Mouse (Mus musculus) spleen, postnatal 14 days (tissue): ENCODE data around the gene Prrt1.

Experiments used
- DNase-seq, 2 experiments: peaks; one replicate each; pipeline ENCODE4 v3.0.0; 2021 to 2022; ENCODE audit warnings: low spot score in 2 of 2

The Prrt1 gene

DNA sequence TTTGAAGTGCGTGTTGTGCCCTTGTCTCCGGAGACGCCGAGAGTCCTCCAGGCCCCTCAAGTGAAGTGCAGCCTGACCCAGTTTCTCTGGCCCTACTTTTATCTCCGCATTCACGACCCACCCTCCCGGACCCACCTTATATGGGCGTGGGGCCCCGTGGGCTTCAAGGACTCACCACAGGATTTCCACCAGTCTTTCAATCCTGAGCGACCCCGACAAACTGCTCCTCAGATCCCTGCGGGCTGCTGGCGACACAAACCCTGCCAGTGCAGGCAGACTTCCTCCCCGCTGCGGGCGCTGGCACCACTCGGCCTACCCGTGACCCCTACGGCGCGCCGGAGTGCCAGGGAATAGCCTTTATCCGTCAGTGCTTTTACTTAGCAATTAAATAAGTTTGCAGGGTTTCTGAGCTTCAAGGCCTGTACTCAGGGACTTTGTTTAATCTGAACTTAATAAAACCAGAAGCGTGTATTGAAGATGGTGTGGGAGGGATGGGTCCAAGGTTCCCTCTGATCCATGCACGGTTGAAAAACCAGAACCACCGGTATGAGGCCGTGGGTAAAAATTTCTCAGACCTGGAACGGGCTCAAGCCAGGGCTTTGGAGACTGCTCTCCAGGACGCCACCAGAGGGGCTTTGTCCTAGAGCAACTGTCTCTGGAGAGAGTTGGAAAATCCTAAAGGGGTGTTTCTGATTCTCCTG lies 1.2 kb upstream of the Prrt1 start, which contains the start of gene Ppt2:
TSS of gene Ppt2 (minus strand) at position 568 of the 701 bp plus-strand sequence.
- DNase-seq = no peak

DNA sequence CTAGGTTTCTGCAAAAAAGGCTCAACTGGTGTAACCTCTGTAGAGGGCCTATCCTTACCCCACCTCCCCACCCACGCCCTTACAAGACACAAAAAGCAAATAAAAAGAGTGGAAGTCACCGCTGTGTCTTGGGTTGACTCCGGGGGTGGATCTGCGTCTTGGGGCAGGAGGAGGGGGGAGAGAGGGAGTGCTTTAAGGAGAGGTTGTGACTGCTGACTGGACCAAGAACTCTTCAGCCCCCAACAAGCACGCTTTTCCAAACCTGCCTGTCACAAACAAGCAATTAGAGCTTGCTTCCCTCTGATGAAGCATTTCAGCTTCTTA lies 727 bp upstream of the Prrt1 start:
- DNase-seq = no peak

DNA sequence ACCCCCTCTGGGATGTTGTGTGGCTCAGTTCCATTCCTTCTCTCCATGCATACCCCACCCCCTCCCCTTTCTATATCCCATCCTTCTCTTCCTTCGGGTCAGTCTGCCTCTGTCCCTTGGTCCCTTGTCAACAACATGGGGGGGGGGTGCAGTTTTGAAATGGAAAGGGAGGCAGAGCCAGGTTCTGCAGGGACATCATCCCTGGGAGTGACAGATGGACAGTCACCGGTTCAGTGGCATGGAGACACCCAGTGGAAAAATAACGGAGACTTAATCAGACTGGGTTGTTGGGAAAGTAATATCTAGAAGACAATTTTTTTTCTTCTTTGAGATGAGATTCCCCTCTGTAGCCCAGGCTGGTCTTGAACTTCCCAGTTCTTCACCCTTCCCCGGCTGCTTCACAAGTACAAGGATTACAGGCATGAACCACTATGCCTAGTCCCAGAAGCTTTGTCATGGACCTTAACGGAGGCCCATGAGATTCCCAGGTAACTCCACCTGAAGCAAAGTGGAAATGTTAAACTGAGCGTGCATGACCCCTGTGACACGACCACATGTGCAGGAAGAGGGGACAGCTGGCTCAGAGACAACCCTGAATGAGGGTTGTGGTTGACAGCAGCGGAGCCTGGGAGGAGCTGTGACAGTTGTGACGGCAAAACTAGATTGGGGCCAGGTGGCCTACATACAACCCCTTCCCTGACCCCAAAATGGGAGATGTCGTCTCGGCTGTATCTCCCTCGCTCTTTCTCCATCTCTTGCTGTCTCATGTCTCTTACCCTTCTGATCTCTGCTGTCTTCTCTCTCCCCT lies 667 bp downstream of the Prrt1 start:
- DNase-seq = no peak

DNA sequence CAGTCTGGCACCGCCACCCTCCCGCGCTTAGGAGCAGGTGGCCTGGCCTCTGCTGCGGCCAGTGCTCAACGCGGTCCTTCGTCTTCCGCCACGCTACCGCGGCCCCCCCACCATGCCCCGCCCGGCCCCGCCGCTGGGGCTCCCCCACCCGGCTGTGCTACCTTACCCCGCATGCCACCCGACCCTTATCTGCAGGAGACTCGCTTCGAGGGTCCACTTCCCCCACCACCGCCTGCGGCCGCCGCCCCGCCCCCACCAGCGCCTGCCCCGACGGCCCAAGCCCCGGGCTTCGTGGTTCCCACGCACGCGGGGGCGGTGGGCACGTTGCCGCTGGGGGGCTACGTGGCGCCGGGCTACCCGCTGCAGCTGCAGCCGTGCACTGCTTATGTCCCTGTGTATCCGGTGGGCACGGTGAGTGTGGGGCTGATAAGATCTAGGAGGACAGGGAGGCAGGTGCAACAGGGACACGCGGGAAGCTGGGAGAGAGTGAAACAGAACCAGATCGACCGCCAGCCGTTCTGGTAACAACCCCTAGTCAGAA lies 1.5 kb downstream of the Prrt1 start:
- DNase-seq = no peak

DNA sequence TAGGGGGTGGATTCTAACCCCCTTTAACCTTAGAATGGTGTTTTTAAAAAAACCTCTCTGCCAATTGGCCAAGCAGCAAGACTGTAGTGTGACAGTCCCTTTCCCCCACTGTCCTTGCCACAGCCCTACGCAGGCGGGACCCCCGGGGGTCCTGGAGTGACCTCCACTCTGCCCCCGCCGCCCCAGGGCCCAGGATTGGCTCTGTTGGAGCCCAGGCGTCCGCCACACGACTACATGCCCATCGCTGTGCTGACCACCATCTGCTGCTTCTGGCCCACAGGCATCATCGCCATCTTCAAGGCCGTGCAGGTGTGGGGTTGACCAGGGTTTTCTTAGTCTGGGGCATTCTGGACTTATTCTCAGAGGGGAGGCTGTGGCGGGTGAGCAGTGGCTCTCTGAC lies 2.3 kb downstream of the Prrt1 start:
- no peak for DNase-seq

DNA sequence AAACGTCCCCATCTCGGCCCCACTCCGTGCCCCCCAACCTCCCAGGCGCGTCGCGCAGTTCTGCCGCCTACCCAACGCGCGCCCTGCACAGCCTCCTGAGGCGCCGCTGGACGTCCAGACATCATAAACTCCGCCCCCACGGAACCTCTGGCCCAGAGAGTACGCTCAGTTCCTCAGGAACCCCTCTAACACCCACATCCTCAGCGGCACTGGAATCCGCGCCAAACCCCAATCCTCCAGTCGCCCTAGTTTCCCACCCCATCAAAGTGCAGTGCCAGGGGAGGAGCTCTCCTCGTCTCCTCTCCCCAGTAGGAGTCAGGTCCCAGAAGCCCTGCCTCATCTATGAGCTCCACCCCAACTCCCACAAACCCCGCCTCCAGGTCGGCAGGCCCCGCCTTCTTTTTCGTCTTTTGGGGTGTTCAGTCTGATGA lies 2.9 kb downstream of the Prrt1 start:
- DNase-seq = peak in 1 of 2 experiments; percentile 43

DNA sequence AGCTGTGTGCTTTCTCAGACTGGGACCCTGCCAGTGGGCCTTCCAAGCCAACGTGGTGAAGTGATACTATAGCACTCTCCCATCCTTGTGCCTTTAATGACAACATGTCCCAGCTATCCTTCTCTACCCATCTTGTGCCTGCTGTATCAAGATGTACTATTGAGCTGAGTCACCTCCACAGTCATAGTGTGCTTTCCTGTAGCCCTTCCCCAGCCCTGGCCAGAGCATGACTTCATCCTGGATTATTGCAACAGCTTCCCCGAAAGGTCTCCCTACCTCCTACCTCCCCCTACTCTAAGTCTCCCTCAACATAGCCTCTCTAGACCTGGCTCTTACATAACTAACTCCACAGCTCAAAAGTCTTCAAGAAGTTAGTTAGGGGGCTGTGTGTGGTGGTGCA lies 6.3 kb downstream of the Prrt1 start:
- no peak for DNase-seq

DNA sequence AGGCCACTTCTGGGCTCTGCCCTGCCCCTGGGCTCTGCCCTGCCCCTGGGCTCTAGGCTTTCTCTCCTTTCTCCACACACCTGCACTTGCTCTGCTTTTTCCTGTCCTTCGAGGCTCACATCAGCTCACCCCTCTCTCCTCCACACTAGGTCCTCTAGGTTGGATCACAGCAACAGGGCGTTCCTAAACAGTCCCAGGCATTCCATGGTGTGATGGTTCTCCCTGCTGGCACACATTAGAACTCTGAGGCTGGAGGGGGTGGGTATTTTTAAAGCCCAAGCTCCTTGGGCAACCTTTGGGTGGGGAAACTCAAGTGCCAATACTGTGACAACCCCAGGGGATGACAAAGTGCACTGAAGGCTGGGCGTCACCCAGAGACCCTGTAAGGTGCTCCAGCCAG lies 8.1 kb downstream of the Prrt1 start:
- no peak for DNase-seq

DNA sequence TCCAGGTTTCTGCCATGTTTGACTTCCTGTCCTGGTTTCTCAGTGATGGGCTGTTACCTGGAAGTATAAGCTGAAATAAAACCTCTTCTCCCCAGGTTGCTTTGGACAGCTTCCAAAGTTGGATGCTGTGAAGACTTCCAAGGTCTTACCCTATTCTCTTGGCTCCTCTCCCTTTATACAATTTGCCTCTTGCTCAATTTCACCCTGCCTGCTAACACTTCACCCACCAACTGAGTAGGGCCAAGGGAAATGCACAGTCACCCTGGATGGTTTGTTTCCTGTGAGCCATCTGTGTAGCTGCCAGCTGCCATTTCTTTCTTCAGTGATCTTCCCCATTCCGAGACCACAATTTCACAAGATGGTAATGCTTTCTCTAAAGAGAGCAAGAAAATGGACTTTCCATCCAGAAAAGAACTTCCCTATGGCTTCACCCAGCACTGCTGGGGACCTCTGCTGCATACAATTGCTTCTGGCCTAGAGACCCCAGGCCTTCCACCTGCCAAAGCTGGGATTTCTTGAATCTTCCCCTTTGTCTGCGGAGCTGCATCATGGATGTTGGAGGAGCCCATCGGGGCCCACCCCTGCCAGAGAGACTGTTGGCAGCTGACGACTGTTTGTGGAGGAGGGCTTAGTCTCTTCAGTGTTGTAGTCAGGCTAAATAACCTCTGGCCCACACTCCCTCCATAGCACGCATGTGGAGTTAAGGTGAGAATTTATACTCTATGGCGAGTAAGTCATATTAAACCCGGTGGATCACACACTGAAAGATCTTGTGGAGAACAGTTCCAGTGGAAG lies 10.3 kb downstream of the Prrt1 start:
- DNase-seq = no peak

DNA sequence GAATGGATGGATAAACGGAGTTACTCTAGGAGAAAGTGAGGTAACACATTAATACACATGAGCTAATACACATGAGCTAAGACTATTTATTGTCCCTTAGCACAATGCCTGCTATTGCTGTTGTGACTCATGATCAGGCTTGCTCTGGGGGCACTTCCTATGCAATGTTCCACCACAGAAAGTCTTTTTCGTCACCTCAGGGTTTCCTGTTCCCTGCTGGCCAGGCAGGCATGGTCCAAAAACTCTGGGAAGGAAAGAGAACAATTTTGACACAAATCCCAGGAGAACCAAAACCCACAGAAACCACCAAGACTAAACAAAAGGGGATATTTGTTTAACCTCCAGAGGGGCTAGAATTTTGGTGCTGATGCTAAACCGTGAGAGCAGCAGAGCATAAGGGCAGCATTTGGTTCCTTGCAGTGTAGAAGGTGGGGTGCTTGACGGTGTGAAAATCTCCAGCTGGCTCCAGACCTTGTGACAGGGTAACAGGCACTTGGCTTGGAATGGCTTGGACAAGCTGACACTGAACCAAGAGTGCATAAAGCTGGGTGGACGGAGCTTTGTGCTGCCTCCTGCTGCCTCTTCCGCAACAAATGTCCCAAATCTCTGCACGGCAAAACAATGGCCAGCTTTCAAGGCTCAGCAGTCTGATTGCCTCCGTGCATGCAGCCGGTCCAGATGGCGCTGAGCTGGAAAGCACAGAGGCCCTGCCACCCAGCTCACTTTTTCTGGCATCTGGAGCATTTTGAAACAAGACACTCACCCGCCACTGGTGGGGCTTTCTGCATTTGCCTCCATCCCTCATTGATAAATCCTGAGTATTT lies 11.7 kb downstream of the Prrt1 start:
- no peak for DNase-seq

DNA sequence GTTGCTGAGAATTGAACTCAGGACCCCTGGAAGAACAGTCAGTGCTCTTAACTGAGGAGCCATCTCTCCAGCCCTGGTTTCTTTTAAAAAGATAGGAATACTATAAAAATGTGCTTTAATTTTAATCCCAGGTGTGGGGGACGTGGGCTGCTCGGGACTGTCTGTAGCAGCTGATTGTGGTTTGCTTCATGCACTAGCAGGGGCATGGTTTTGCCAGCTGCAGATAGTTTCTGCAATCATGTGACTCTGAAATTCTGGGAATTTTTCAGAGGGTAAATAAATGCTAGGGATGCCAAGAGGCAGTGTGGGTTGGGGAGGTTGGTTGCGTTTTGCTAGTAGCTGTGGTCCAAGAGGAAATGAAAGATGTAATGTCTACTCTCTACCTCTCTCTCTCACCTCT lies 12.6 kb downstream of the Prrt1 start:
- DNase-seq = no peak

DNA sequence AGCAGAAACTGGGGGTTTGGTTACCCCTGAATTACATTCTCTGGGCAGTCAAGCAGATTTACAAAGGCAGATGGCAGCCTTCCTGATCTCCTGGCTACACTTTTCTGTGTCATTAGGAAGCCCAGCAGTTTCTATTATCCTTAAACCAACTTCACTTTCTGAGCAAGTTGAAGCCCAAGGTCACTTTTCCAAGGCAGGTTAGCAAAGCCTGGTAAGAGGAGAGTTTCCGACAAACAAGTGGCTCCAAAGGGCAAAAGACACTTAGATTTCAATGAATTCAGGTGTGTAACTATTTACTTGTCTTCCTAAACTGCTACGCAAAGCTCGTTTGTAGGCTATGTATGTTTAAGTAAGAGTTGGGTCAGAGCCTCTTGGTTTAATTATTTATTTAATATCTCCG lies 14.0 kb downstream of the Prrt1 start:
- no peak for DNase-seq

DNA sequence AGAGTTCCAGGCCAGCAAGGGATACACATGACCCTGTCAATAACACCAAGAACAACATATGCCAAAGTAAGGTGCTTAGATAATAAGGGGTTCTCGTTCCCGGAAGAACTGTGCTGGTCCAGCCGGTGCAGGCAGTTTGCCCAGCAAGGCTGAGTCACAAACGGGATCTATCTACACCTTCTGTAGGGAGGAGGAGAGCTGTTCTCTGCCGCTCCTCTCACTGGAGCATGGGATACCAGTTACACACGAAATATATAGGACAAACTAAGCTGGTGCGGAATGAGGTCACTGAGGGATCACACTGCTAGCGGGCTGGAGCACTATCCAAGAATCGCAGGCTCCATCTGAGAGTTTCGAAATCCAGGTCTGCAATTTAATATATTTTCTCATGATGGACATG lies 14.6 kb downstream of the Prrt1 start:
- no peak for DNase-seq

DNA sequence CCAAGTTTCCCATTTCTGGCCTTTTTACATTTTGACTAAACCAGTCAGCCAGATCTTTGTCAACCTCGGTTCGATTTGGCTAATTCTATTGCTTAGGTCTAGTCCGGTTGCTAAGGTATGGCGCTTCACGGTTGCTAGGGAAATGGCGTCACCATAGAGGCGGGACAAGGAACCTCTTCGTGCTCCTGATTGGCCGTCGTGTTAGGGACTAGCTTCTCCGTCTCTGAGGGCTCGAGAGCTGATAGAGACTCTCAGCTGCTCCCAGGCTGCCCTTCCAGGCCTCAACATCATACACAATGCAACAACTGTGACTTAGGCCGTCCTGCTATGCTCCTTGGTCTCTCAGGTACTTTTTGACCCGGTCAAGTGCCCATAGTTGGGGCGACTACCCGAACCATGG lies 15.3 kb downstream of the Prrt1 start, which contains the start of gene Fkbpl:
TSS of gene Fkbpl (plus strand) at position 157 of the 400 bp plus-strand sequence.
- DNase-seq = peak; percentile 82 to 93

DNA sequence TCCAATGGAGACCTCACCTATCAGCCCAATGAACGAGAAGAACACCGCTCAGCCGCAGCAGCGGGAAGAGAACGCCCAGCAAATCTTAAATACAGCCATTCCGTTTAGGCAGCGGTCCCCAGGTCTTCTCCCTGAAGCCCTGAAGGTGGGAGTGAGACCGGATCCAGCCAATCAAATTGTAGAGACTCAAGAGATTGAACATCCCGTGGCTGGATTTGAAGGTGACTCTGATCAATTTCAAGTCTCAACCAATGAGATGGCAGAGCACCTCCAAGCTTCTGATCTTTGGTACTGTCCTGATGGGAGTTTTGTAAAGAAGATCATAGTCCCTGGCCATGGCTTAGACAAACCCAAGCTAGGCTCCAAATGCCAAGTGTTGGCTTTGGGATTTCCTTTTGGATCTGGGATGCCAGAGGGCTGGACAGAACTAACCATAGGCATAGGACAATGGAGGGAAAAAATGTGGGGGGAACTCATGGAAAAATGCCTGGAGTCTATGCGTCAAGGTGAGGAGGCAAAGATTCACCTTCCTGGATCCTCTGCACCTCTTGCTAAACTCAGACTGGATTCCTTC lies 16.0 kb downstream of the Prrt1 start:
- no peak for DNase-seq

DNA sequence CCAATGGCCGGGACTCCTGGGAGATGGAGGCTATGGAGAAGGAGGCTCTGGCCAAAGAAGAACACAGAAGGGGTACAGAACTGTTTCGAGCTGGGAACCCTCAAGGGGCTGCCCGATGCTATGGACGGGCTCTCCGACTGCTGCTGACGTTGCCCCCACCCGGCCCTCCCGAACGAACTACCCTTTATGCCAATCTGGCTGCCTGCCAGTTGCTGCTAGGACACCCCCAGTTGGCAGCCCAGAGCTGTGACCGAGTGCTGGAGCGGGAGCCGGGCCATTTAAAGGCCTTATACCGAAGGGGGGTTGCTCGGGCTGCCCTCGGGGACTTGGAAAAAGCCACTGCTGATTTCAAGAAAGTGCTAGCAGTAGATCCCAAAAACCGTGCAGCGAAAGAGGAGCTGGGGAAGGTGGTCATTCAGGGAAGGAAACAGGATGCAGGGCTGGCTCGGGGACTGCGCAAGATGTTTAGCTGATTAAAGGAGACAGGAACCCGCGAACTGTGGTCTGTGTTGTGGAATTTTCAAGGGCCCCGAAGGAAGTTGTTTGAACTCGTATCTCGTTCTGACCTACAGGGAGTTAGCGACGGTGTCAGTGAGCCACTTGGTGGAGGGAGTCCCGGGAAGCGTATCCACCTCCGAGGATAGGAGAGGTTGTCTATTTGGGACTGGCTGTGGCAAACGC lies 16.6 kb downstream of the Prrt1 start:
- DNase-seq = no peak

DNA sequence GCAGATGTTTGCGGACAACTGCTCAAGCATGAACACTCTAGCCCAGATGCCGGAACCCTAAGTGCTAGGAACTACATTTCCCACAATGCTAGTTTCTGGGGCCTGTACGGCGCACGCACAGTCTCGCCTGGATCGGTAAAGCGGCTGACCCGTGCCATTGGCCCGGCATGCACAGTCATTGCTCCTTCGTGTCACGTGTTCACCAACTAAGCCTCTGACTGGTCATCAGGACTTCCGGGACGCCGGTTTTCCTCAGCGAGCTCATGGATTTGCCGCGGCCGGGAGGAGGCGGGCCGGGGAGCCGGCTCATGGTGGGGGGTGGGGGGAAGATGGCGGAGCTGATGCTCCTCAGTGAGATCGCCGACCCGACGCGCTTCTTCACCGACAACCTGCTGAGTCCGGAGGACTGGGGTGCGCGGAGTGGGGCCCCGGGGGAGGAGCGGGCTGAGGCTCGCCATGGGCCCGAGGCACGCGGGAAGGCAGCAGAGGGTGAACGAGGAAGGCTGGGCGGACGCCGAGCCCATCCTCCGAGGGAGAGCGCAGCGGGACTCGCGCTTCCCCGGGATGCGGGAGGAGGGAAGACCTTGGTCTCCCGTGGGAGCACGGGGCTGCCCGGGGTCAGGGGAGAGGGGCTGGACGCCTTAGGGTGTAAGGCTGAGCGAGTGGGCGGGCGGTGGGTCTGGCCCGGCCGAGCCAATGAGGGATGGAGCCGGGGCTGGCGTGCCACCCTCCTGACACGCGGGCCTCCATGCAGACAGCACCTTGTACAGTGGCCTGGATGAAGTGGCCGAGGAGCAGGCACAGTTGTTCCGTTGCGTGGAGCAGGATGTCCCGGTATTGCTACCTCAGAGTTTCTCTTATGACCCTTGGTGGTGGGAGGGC lies 17.8 kb downstream of the Prrt1 start, which contains the start of gene Atf6b:
TSS of gene Atf6b (plus strand) at position 241 of the 882 bp plus-strand sequence.
- peak; percentile 84 to 87 for DNase-seq

DNA sequence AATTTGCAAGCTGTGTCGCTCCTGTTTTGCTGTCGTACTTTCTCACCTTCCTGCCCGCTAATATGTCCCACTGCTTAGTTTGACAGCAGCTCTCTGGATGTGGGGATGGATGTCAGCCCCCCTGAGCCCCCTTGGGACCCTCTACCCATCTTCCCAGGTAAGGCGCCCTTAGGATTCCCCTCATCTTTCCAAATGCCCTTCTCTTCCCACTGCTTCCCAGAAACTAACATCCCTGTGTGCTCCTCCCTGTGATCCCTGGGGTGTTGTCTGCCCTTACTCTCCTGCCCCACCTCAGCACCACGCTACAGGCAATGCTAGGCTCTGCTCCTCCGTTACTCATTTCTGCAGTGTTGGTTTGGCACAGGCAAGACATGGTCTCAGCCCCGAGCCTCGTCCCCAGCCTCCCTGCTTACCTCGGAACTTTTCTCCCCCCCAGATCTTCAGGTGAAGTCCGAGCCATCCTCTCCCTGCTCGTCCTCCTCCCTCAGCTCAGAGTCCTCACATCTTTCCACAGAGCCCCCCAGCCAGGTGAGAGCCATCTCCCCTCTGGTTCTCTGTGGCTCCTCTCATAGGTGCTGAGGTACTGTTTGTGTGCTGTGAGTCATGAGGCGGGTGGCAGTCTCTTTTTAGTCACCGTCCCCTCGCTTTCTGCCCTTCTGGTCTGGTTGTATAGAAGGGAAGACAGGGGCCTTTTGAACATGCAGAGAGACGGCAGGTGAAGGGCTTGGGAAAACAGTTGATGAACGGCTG lies 19.0 kb downstream of the Prrt1 start:
- no peak for DNase-seq
